ENCODE assay signal across 8 mouse cellular contexts in genomic region chr19:5071545-5072369, GRCm38 (mm10). TPM values are rescaled to one million over a fixed set of nuclear protein-coding genes. Genes with fewer than 3 reads are reported as not detected.
DNase-seq lines count a peak whose midpoint lies in the region; ATAC-seq lines count a peak whose summit lies in the region.

No protein-coding gene starts in this region.

- no peaks in the 10 kb centered on the region for H3K9me3 ChIP-seq in forebrain, embryonic 11.5 days (ENCODE audit: control insufficient read depth, low read length)

- no peak for ATAC-seq in cerebellum, adult (ENCODE audit: insufficient number of reproducible peaks, low FRiP score, low TSS enrichment)
- peak; percentile 86 for ATAC-seq in forebrain, embryonic 11.5 days (replicated peaks; ENCODE audit: low FRiP score)

- intact Hi-C loops in heart, postnatal 25 days (cut with DNase I), result loop anchor here (2.0 kb wide), 1 partner anchor 57 kb away; no protein-coding TSS in a partner anchor

- peaks cover 31% of the 10 kb centered on the region for H3K4me1 ChIP-seq in forebrain, embryonic 11.5 days (replicated peaks; ENCODE audit: control insufficient read depth, insufficient read depth, low read length)

- peak overlapping the region; percentile 54 for H3K9ac ChIP-seq in forebrain, embryonic 11.5 days (ENCODE audit: low read length)

- H3K4me2 ChIP-seq in forebrain, embryonic 11.5 days (ENCODE audit: low read depth, low read length, severe bottlenecking), result peak overlapping the region; percentile 68

- peak overlapping the region; percentile 74 for H3K27ac ChIP-seq in forebrain, embryonic 11.5 days (ENCODE audit: low read depth, low read length)

- peaks cover 32% of the 10 kb centered on the region for H3K27me3 ChIP-seq in forebrain, embryonic 11.5 days (ENCODE audit: control insufficient read depth, insufficient read depth, low read length)

- peak; percentile 50 to 59 for DNase-seq in cerebellum, adult 18-20 months
- DNase-seq in adrenal gland, postnatal 36 days, result peak; percentile 84 to 86
- DNase-seq in forebrain, embryonic 11.5 days (ENCODE audit: low spot score), result peak; percentile 92
- DNase-seq in heart, postnatal 25 days (ENCODE audit: low spot score), result peak; percentile 77
- peak; percentile 83 to 89 for DNase-seq in kidney, postnatal 4 days
- peak; percentile 96 for DNase-seq in mesoderm, embryonic 11.5 days (ENCODE audit: low read depth, low spot score)
- DNase-seq in spleen, postnatal 4 days (ENCODE audit: low spot score in 2 of 2), result peak; percentile 75 to 83

- under 1% methylated on average over 40 of the region's 40 CpGs for WGBS in forebrain, embryonic 11.5 days

- no peaks in the 10 kb centered on the region for H3K36me3 ChIP-seq in forebrain, embryonic 11.5 days (ENCODE audit: control insufficient read depth, insufficient read depth, low read length)

- H3K4me3 ChIP-seq in forebrain, embryonic 11.5 days (ENCODE audit: low read depth, low read length), result peak overlapping the region; percentile 36

RNA-seq across cellular contexts. Expression of gene Cd248, which starts 3.9 kb away (rescaled TPM):
- total RNA-seq in adrenal gland, postnatal 36 days (2021), result 10 to 100 TPM; 13.7 to 21.2 TPM
- polyA plus RNA-seq in forebrain, embryonic 11.5 days (2014; fragmentation: Nextera tagmentation; extraction: Ambion mirVana), result 30.7 and 32.7 TPM in 2 replicates
- 10 to 100 TPM; 15.3 to 16.1 TPM for total RNA-seq in heart, postnatal 25 days (2021)

RNA-seq across cellular contexts. Expression of gene Tmem151a, which starts 13.6 kb away (rescaled TPM):
- 1 to 10 TPM; 1.7 TPM for total RNA-seq in adrenal gland, postnatal 36 days (2021)
- 1.2 and 1.8 TPM in 2 replicates for polyA plus RNA-seq in forebrain, embryonic 11.5 days (2014; fragmentation: Nextera tagmentation; extraction: Ambion mirVana)
- total RNA-seq in heart, postnatal 25 days (2021), result 1 to 10 TPM; 4.0 to 4.8 TPM

RNA-seq across cellular contexts. Expression of gene Yif1a, which starts 16.6 kb away (rescaled TPM):
- total RNA-seq in adrenal gland, postnatal 36 days (2021), result 10 to 100 TPM; 70.6 to 73.8 TPM
- 69.5 and 75.8 TPM in 2 replicates for polyA plus RNA-seq in forebrain, embryonic 11.5 days (2014; fragmentation: Nextera tagmentation; extraction: Ambion mirVana)
- 10 to 100 TPM; 91.5 to 92.6 TPM for total RNA-seq in heart, postnatal 25 days (2021)

RNA-seq across cellular contexts. Expression of gene Rin1, which starts 21.5 kb away (rescaled TPM):
- total RNA-seq in adrenal gland, postnatal 36 days (2021), result 1 to 10 TPM; 3.5 to 3.6 TPM
- polyA plus RNA-seq in forebrain, embryonic 11.5 days (2014; fragmentation: Nextera tagmentation; extraction: Ambion mirVana), result 2.0 TPM in 2 replicates
- total RNA-seq in heart, postnatal 25 days (2021), result 1 to 10 TPM; 1.6 to 3.4 TPM

RNA-seq across cellular contexts. Expression of gene Cnih2, which starts 26.6 kb away (rescaled TPM):
- total RNA-seq in adrenal gland, postnatal 36 days (2021), result 1 to 10 TPM; 1.2 to 1.4 TPM
- polyA plus RNA-seq in forebrain, embryonic 11.5 days (2014; fragmentation: Nextera tagmentation; extraction: Ambion mirVana), result 93.2 and 112 TPM in 2 replicates
- total RNA-seq in heart, postnatal 25 days (2021), result under 1 TPM in 1 of 2 experiments, not detected in 1; 0.18 TPM
